Mouse (Mus musculus) frontal cortex, adult 2 months (tissue): ENCODE measurements around the gene Glmp. TPM values are rescaled to one million over a fixed set of nuclear protein-coding genes. Genes with fewer than 3 reads are reported as not detected.
"Not testable (repeated sequence)": the region's sequence is repeated elsewhere in the genome, so short reads cannot be mapped to it uniquely, and the experiment has no call there.

Experiments
- DNase-seq, 2 experiments: peaks; one replicate each; pipeline ENCODE4 v3.0.0; 2022; ENCODE audit warnings: low spot score in 1 of 2; ENCODE audit errors: extremely low spot score in 1 of 2
- polyA plus RNA-seq: library from polyadenylated mRNA; depleted of rRNA; stranded (reverse); fragments of >200 nt; gene quantifications from 2 replicates; pipeline ENCODE4 v1.2.3, GENCODE M21; 2012; rRNA removed

Gene Glmp
- polyA plus RNA-seq, 1 experiment: 91.7 TPM

DNA sequence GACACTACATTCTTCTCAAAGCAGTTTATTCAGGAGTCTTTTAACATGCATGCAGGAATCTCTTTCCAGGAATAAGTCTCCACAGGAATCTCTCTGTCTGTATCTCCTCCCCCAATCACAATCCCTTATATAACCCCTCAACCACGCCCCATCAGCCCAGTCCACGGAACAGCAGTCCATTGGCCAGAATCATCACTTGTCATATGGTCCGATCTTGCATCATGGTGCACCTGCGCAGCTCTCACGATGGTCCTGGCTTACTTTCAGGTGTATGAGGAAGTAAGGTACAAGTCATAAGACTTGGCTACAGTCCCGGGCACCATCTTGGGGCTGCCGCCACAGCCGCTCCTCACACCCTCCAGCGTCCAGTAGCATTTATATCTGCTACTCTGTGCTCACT, 47.8 kb downstream of the Glmp start, which contains the start of gene Bglap3:
Bglap3 (minus strand) TSS at position 101 of the 400 bp plus-strand sequence.
- DNase-seq: not testable (repeated sequence)

- DNase-seq: not testable (repeated sequence)
Observed at GRCm38 (mm10) chr3:88375750-88376626, 51.2 kb downstream of the Glmp start.

- not testable (repeated sequence) for DNase-seq
Observed at GRCm38 (mm10) chr3:88376644-88377043, 51.8 kb downstream of the Glmp start.

GRCm38 (mm10) chr3:88378599-88378998, 53.8 kb downstream of the Glmp start, which contains the start of gene Bglap2:
Bglap2 (minus strand) TSS chr3:88378699.
- not testable (repeated sequence) for DNase-seq

Other genes starting within 250 kb of the Glmp start
- not detected in 2 replicates for gene Ttc24, start 246.7 kb upstream of the Glmp start, polyA plus RNA-seq
- 0.64 and 0.74 TPM in 2 replicates for gene Iqgap3, start 243.1 kb upstream of the Glmp start, polyA plus RNA-seq
- 137 and 138 TPM in 2 replicates for gene Mef2d, start 182.7 kb upstream of the Glmp start, polyA plus RNA-seq
- not detected in 2 replicates for gene Rhbg, start 70.3 kb upstream of the Glmp start, polyA plus RNA-seq
- not detected in 2 replicates for gene Gm38392, start 37.8 kb upstream of the Glmp start, polyA plus RNA-seq
- gene Tsacc, start 28.0 kb upstream of the Glmp start, polyA plus RNA-seq: 4.2 and 5.1 TPM in 2 replicates
- 141 and 157 TPM in 2 replicates for gene Cct3, start 27.9 kb upstream of the Glmp start, polyA plus RNA-seq
- 0.64 and 0.78 TPM in 2 replicates for gene Tmem79, start 11.1 kb downstream of the Glmp start, polyA plus RNA-seq
- gene Smg5, start 11.2 kb downstream of the Glmp start, polyA plus RNA-seq: 87.8 and 92.8 TPM in 2 replicates
- 29.8 and 29.9 TPM in 2 replicates for gene Paqr6, start 39.6 kb downstream of the Glmp start, polyA plus RNA-seq
- gene Bglap3, start 47.7 kb downstream of the Glmp start, polyA plus RNA-seq: 0.46 and 2.3 TPM in 2 replicates
- 1.6 and 5.5 TPM in 2 replicates for gene Bglap2, start 53.7 kb downstream of the Glmp start, polyA plus RNA-seq
- gene Bglap, start 59.4 kb downstream of the Glmp start, polyA plus RNA-seq: 0.34 and 2.3 TPM in 2 replicates
- gene Pmf1, start 85.3 kb downstream of the Glmp start, polyA plus RNA-seq: 12.6 and 14.3 TPM in 2 replicates
- 59.9 and 61.4 TPM in 2 replicates for gene Slc25a44, start 100.1 kb downstream of the Glmp start, polyA plus RNA-seq
- gene Sema4a, start 136.2 kb downstream of the Glmp start, polyA plus RNA-seq: 66.2 and 70.8 TPM in 2 replicates
- 52.5 and 53.9 TPM in 2 replicates for gene Lmna, start 184.9 kb downstream of the Glmp start, polyA plus RNA-seq
- gene Mex3a, start 207.4 kb downstream of the Glmp start, polyA plus RNA-seq: 4.5 and 4.7 TPM in 2 replicates
- gene Rab25, start 223.3 kb downstream of the Glmp start, polyA plus RNA-seq: 0.40 and 0.67 TPM in 2 replicates
- 110 and 131 TPM in 2 replicates for gene Lamtor2, start 228.1 kb downstream of the Glmp start, polyA plus RNA-seq
- 97.4 and 102 TPM in 2 replicates for gene Ubqln4, start 228.7 kb downstream of the Glmp start, polyA plus RNA-seq